Mouse (Mus musculus) effector memory CD4-positive, alpha-beta T cell, adult 7 months (primary cell): Measurements from ENCODE around the gene Gpr137. TPM values are rescaled to one million over a fixed set of nuclear protein-coding genes. Genes with fewer than 3 reads are reported as not detected.

ENCODE experiments used
- polyA plus RNA-seq: library from polyadenylated mRNA; unstranded; fragments of 100-300 nt; shearing (Covaris generic); gene quantifications from one replicate; pipeline ENCODE4 v1.2.1, GENCODE M21; 2017

The Gpr137 gene
- polyA plus RNA-seq: 8.6 TPM

DNA sequence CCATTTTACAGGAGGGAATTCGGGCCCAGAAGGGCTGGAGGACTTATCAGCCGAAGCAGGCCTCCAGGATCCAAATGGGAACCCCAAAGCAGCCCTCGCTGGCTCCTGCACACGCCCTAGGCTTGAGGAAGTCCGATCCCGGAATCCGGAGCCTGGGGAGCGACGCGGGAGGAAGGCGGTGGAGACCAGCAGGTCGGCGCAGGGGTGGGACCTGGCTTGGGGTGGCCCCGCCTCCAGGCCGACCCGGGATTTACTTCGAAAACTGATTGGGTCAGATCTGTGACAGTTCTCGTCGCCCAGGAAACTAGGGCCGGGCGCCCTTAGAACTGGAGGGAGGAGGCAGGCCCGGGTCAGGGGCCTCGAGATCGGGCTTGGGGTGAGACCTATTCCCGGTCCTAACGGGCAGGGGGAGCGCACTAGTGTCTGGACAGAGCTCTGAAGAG, at the start of gene Gpr137:
Gpr137 (minus strand) TSS at position 232 of the 443 bp plus-strand sequence.

DNA sequence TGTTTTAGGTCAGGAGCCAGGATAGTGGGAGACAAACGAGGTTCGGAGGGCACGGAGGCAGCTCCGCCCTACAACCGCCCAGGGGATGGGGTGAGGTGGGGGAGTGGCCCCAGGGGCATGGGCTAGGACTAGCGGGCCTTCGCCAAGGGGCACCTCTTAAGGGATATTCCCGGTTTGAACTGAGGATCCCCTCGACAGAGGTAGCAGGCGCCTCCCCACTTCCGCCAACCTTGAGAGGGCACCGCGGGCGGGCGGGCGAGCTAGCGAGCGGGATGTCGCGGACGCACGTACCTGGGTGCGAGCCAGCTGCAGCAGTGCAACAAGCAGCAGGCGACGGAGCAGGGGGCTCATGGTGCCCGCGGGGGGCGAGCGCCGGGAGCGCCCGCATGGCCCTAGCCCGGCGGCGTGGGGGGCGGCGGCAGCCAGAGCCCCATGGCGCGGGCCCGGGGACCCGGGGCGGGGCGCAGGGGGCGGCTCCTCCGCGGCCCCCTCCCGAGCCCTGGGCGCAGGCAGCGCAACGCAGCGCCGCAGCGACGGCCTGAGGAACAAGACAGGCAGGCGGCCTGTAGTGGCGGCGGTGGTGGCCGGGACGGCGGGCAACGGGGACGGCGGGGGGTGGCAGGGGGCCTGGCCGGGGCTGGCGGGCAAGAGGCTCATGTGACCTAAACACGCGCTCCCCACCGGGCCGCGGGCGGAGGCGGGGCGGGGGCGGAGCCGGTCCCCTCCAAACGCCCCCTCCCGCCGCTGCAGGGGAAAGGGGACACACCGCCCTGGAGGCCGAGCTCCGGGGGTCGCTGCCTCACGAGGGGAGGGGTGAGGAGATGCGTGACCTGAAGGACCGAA, 45.0 kb upstream of the Gpr137 start, which contains the start of gene Vegfb:
Vegfb (minus strand) TSS at position 591 of the 843 bp plus-strand sequence.

GRCm38 (mm10) chr19:6980381-6981093, 38.3 kb upstream of the Gpr137 start, which contains the start of gene Fkbp2:
Fkbp2 (minus strand) TSS chr19:6980501.

GRCm38 (mm10) chr19:6975537-6976521, 33.5 kb upstream of the Gpr137 start, which contains the start of gene Plcb3:
Plcb3 (minus strand) TSS chr19:6976470.

GRCm38 (mm10) chr19:6974211-6975205, 32.2 kb upstream of the Gpr137 start, which contains the start of gene Ppp1r14b:
Ppp1r14b (plus strand) TSS chr19:6974968.

DNA sequence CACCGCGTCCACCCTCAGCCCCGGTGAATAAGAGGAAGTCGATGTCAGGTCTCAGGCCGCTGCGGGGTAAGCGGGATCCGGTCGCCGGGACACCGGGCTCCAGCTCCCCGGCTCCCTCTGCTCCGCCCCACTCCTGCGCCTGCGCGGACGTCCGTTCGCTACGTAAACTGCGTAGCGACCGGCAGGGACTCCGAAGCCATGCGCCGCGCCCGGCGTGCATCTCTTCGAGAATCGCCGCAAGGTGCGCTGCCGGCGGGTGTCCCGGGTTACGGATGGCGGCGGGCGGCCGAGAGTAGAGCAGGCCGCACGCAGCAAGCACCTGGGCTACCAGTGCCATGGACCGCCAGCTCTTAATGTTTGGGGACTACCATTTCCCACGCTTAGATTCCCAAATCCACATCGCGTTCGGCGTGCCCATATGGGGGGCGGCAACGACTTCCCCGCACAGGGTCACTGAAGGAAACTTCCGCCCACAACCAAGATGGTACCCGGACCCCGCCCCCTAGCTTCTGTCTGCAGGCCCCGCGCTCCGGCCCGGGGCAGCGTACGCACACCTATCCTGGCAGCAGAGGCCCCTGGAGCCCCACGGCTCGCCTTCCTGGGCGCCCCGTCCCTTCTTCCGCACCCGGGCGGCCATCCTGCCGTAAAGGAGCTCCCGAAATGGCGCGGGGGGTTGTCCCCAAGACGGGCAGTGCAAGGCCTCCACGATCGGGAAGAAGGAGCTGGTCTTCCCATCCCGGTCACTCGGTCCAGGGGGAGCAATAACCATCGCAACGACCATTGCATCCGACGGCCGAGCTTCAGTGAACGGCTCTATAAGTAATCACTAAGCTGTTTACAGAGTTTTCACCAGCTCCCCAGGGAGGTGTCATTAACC, 670 bp downstream of the Gpr137 start, which contains the start of gene Bad:
Bad (plus strand) TSS at position 490 of the 877 bp plus-strand sequence.

DNA sequence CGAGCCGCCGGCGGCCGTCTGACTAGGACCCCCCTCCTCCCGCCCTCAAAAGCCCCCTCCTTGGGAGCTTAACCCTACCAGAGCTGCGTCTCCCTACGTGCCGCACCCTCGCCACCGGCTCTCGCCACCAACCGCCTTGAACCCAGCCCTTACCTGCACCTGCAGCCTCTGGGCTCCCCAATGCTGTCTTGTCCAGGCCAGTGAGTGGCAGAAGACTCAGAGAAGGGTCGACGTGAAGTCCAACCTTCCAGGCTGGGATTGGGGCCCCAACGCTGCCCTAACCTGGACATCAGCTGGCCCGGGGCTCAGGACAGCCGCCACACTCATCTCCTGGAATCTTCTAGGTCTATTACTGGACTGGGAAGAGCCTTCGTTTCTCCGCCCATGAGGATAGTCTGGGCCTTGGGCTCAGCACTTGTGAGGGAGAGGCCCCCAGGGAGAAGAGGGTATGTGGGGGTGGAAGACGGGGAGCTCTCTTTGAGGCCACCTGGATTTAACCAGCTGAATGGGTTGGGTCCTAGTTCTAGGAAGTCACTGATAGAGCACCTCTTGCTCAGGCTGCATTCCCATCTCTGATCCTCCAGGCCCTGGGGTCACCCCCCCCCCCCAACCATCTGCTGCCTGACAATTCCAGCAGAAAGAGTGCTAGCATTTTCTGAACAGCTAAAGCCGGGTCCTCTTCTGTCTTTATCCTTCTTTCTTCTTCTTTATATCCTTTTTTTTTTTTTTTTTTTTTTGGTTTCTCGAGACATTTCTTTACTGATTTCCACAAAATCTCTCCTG, 7.9 kb downstream of the Gpr137 start, which contains the start of gene Kcnk4:
Kcnk4 (minus strand) TSS at position 321 of the 783 bp plus-strand sequence.

DNA sequence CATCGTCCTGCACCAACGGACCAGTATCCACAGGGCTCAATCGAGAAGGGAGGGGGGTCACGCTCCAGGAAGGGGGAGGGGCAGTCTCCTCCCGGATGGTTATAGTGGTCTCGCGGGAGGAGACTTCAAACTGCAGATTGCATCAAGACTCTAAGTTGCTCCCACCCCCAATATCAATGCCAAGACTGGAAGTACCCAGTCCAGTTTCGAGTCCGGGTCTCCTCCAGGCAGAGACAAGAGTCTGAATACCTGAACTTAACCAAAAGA, 17.0 kb downstream of the Gpr137 start, which contains the start of gene Catsperz:
Catsperz (minus strand) TSS at position 74 of the 267 bp plus-strand sequence.

GRCm38 (mm10) chr19:6921647-6922567, 20.4 kb downstream of the Gpr137 start, which contains the start of gene Esrra:
Esrra (minus strand) TSS chr19:6921813.

GRCm38 (mm10) chr19:6909507-6910289, 32.6 kb downstream of the Gpr137 start, which contains the start of the genes Trmt112 and Prdx5:
Trmt112 (plus strand) TSS chr19:6909698.
Prdx5 (minus strand) TSS chr19:6910106.

Other genes with a start within 250 kb of the Gpr137 start
- gene Rps6ka4, start 101.8 kb downstream of the Gpr137 start, polyA plus RNA-seq: 34.8 TPM
- gene Ccdc88b, start 84.3 kb downstream of the Gpr137 start, polyA plus RNA-seq: 52.3 TPM
- gene Trmt112, start 32.8 kb downstream of the Gpr137 start, polyA plus RNA-seq: 128 TPM
- 157 TPM for gene Prdx5, start 32.4 kb downstream of the Gpr137 start, polyA plus RNA-seq
- gene Esrra, start 20.7 kb downstream of the Gpr137 start, polyA plus RNA-seq: 17.7 TPM
- gene Catsperz, start 17.1 kb downstream of the Gpr137 start, polyA plus RNA-seq: not detected
- gene Kcnk4, start 8.0 kb downstream of the Gpr137 start, polyA plus RNA-seq: 1.1 TPM
- gene Bad, start 619 bp downstream of the Gpr137 start, polyA plus RNA-seq: 10.4 TPM
- 89.2 TPM for gene Ppp1r14b, start 32.5 kb upstream of the Gpr137 start, polyA plus RNA-seq
- 10.4 TPM for gene Plcb3, start 34.0 kb upstream of the Gpr137 start, polyA plus RNA-seq
- 18.3 TPM for gene Fkbp2, start 38.0 kb upstream of the Gpr137 start, polyA plus RNA-seq
- gene Vegfb, start 45.2 kb upstream of the Gpr137 start, polyA plus RNA-seq: 7.6 TPM
- 46.4 TPM for gene Dnajc4, start 50.1 kb upstream of the Gpr137 start, polyA plus RNA-seq
- 13.0 TPM for gene Nudt22, start 53.6 kb upstream of the Gpr137 start, polyA plus RNA-seq
- gene Trpt1, start 53.7 kb upstream of the Gpr137 start, polyA plus RNA-seq: 6.6 TPM
- 194 TPM for gene Fermt3, start 77.0 kb upstream of the Gpr137 start, polyA plus RNA-seq
- 217 TPM for gene Stip1, start 97.5 kb upstream of the Gpr137 start, polyA plus RNA-seq
- gene Macrod1, start 114.3 kb upstream of the Gpr137 start, polyA plus RNA-seq: 16.7 TPM
- 0.11 TPM for gene Flrt1, start 163.2 kb upstream of the Gpr137 start, polyA plus RNA-seq